Mouse (Mus musculus): Measurements from ENCODE around the gene Arel1. TPM values are rescaled to one million over a fixed set of nuclear protein-coding genes. Genes with fewer than 3 reads are reported as not detected.

Gene Arel1
- polyA plus RNA-seq, 3 experiments from 2014 or later: 21.6 to 31.4 (median 28.6) TPM

- ATAC-seq: no peak
These were observed 22.0 kb downstream of the Arel1 start for GRCm38 (mm10) chr12:84948584-84949285.

- ATAC-seq: no peak
These were observed 22.7 kb downstream of the Arel1 start for GRCm38 (mm10) chr12:84947894-84948583.

- ATAC-seq: no peak
These were observed 25.7 kb downstream of the Arel1 start for GRCm38 (mm10) chr12:84944813-84945553.

DNA sequence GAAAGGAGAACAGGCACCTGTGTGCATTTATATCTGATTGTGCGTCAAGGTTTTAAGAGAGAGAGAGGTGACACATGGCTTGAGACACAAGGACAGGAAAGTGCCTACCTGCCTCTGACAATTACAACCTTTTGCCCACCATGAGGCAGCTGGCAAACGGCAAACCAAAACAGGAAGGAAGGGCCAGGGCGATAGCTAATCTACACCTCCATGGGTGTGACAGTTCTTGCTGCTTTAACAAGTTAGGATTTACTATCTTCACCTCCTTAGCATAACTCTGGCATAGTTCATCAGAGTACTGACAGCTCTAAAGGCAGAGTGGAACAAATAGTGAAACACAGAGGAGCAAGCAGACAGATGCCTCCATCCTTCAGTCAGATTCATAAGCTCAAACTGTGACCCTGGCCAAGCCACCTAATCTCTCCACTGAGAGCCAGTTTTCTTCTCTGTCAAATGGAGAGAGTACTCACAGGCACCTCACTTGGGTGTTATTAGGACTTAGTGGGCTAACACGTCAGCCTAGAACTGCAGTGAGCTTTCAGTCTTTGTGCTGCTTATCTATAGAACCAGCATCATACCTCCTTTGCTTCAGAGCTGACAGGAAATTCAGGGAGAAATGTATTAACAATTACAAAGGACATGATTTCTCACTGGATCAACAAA lies 26.4 kb downstream of the Arel1 start:
- no peak for ATAC-seq

DNA sequence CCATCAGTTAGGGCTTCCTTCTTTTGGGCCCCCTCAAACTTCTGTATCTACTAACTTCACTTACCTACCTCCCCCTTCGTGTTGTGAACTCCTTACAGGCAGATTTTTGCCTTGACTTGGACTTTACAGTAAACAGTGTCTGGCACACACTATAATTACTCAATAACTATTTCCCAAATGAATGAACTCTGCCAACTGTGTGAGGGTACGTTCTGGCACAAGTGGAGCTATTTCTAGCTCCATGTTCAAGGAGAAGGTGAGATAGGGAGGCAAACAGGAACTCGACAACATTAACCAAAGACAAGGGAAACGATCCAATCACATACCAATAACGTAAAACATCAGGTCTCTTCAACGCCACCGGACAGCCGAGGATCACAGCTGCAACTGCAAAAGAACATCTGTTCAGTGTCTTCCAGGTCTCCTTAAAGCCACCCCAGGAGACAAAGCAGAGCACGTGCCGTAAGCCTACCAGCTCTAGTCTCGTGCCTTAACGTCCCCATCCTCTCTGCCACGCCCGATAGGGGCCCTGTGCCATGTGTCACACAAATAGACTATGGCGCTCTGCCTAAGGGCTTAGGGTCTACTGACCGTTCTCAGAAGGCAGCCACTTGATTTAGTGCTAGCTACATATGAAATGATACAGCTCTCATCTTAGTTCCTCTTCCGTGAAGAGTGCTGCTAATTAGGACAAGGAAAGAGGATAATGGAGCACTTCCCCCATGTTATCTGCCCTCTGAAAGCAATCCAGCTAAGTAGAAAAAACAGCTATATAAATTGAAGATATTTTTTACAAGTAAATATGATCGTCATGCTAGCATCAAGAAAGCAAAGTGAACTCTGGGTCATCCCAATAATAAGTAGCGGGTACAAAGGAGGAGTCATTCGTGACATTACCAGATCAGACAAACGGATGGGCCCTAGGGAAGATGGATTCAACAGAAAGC lies 27.4 kb downstream of the Arel1 start:
- no peak for ATAC-seq

GRCm38 (mm10) chr12:84941717-84942116 lies 29.0 kb downstream of the Arel1 start:
- ATAC-seq: no peak

DNA sequence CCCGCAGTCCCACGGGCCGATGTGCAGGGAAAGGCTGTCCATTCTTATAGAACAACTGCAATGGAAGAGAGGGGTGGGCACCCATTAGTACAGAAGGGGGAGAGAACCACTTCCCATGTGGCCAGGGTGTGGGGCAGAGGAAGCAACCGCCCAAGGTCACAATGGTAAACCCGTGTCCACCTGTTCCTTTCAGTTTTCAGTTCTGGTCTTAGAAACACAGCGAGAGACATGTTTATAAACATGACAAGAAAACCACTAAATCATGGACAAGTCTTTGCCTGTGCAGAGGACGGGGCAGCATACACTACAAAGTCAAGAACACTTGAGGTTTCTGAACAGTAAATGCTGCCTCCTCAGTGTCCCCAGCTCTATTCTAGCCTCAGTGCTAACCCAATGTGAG lies 30.4 kb downstream of the Arel1 start:
- no peak for ATAC-seq

DNA sequence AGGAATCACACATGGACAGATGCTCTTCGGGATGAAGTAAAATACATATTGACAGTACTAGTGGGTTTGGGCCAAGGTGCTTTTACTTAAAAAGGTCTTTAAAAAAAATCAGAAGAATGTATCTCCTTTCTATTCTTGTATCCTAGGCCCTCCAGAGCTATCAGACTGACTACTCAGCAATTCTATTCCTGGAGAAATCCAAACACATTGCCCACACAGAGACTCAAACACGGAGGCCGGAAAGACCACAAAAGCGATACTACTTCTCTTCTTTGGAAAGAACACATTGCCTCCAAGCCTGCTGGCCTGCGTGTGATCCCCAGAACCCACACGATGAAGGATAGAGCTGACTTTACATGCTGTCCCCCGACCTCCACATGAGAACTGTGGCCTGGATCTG lies 31.6 kb downstream of the Arel1 start:
- no peak for ATAC-seq

DNA sequence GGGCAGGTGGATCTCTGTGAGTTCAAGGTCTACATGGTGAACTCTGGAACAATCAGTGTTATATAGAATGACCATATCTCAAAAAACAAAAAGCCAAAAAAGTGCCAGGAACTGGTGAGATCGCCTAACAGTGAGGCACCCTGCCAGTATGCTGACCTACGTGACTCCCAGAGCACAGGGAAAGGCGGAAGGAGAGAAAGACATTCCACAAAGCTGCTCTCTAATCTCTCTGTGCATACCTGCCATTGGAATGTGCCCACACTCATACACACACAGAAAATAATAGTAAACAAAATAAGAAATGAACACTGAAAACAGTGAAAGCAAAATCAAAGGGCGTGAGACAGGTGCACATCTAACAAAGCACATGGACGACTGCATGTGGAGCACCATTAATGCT lies 35.4 kb downstream of the Arel1 start:
- no peak for ATAC-seq

- ATAC-seq: no peak
These were observed 38.5 kb downstream of the Arel1 start for GRCm38 (mm10) chr12:84932210-84932609.

DNA sequence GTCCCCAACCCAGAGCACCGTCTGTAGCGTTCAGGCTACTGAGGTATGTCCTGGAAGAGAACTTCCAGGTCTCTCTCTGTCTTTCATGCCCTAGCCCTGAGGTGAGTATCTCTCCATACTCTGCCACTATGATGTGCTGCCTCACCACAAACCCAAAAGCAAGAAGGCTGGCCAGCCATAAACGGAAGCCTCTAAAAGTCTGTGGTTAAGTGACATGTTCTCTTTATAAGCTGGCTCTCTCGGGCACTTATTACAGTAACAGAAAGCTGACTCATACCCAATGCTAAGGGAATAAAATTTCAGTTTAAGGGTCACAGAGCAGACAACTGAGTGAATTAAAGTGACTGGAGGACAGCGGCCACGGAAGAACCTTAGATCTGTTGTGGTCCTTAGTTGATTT lies 44.2 kb downstream of the Arel1 start:
- no peak for ATAC-seq

DNA sequence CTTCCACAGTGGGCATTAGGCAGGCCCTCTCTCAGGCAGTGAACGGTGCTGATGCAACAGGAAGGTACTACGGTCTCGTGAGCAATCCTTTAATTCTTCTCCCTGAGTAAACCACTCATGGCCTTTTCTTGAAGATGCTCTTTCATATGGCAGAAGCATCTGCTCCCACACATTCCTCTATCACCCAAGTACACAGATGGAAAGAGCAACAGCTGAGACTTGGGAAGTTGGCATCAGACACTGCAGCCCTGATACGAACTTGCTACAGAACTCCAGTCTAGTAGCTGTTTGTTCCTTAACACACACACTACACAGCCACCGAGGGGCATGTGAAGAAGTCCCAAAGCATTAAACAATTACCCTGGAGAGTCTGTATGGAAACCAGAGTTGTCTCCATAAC lies 46.4 kb downstream of the Arel1 start:
- ATAC-seq: no peak

DNA sequence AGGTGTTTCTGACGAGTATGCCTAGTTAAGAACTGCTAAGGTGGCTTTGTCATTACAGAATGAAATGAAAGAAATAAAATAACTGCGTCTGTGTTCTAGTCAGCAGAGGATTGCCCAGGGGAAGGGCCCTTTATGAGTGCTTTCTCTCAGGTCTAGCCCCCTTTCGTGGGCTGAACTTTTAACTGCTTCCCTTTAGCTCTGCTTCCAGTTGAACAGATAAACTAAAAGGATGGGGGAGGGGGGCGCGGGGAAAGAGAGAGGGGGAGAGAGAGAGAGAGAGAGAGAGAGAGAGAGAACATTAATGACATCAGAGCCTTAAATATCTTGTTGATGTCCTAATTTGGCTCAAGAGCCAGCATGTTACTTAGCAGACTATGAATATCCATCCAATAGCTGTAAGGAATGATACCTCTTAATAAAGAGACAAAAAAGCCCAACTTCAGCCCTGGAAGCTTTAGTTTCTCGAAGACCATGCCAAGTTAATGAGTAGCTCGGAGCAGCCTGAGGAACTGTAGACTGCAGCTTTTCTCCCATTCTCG lies 48.8 kb downstream of the Arel1 start:
- ATAC-seq: no peak

DNA sequence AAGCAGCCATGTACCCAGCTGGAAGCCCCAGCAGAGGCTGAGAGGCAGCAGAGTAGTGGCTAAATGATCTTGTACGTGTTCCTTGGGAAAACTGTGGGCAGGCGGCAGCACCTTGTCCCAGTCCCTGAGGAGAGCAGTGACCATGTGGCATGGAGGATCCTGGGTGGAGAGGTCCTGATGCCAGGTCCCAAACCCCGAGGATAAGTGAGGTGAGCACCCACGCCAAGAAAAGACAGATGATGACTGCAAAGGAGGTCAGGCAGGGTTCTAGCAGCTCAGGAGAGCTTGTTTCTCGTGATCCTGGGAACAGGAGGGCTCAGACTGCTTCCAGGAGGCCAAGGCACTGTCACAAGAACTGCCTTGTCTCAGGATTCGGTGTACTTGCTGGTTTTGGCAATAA lies 51.9 kb downstream of the Arel1 start:
- no peak for ATAC-seq

DNA sequence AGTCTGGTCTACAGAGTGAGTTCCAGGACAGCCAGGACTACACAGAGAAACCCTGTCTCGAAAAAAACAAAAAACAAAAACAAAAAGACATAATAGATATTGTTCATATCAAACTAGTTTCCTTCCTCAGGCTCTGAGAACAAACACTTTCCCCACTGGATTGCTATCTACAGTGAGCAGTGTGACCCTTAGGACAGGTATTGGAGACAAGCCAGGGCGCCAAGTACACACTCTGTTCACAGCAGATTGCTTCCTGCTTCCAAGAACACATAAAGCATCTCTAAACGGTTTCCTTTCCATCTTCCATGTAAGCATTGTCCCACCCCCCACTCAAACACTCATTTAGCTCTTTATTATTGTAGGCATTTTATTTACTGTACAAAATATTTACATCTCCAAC lies 52.9 kb downstream of the Arel1 start:
- no peak for ATAC-seq

GRCm38 (mm10) chr12:84914959-84915358 lies 55.7 kb downstream of the Arel1 start:
- ATAC-seq: no peak

GRCm38 (mm10) chr12:84912652-84913104 lies 58.0 kb downstream of the Arel1 start:
- no peak for ATAC-seq

- no peak for ATAC-seq
These were observed 59.1 kb downstream of the Arel1 start for GRCm38 (mm10) chr12:84911640-84912039.

DNA sequence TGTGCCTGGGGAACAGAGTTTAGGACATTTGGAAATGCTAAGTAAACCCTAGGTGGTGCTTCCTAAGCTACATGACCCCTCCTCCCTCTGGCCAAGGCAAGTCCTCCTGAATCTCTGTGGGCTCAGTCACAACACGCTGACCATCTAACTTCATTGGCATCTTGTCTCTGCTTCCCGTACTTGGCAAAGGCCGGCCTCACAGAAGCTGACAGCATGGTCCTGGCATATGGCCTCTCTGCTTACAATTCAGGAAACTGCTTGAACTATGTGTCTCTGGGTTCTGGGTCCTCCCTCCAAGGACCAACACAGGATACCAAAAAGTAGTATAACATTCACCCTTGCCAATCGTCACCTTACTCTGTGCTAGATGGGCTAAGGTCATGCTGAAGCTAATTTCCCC lies 60.6 kb downstream of the Arel1 start:
- ATAC-seq: no peak

- no peak for ATAC-seq
These were observed 62.8 kb downstream of the Arel1 start for GRCm38 (mm10) chr12:84907627-84908480.

Measured in inflammation-experienced regulatory T-cells, adult 6 months (primary cell).